Mouse (Mus musculus) thymus, postnatal 36 days (tissue): ENCODE measurements around the gene Gm45233.

Experiments used
- DNase-seq, 2 experiments: peaks; one replicate each; pipeline ENCODE4 v3.0.0; 2022; ENCODE audit warnings: mixed read lengths in 2 of 2

The Gm45233 gene

GRCm38 (mm10) chr7:43512519-43512918, 68.6 kb downstream of the Gm45233 start:
- DNase-seq: no peak
